Mouse (Mus musculus): ENCODE data around the gene Gm14214.

Gm14214 gene

GRCm38 (mm10) chr2:154774032-154774431, 4.2 kb upstream of the Gm14214 start:
- no peak for DNase-seq

GRCm38 (mm10) chr2:154771604-154772003, 1.8 kb upstream of the Gm14214 start:
- DNase-seq: no peak

GRCm38 (mm10) chr2:154767051-154767450, 2.8 kb downstream of the Gm14214 start:
- DNase-seq: no peak

- peak; percentile 35 for DNase-seq
Measured at GRCm38 (mm10) chr2:154765554-154766008, 4.2 kb downstream of the Gm14214 start.

DNA sequence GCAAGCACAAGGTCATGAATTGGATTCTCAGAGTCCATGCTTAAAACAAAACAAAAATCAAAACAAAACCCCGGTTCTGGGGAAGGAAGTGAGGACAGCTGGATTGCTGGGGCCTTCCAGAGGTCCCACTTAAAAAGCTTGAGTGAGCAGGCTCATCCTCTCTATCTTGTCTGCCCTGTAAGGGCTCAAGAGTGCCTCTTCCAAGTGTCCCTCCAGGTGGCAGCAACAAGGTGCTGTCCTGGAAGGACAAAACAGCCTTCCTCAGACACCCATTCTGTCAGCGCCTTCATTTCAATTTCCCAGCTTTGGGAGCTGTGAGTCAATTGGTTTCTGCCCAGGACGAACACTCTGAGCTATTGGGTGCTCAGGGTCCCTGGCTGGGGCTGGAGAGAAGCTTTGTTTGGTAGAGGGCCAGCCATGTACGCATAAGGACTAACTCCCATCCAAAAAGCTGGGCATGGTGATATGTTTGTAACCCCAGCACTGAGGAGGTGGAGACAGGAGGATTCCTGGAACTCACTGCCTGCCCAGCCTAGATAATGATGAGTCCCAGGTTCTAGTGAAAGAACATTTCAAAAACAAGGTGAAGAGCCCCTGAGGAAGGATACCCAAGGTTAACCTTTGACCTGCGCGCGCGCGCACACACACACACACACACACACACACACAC, 4.9 kb downstream of the Gm14214 start:
- DNase-seq: no peak

GRCm38 (mm10) chr2:154763226-154763625, 6.6 kb downstream of the Gm14214 start:
- no peak for DNase-seq

GRCm38 (mm10) chr2:154758454-154758853, 11.4 kb downstream of the Gm14214 start:
- DNase-seq: no peak

DNA sequence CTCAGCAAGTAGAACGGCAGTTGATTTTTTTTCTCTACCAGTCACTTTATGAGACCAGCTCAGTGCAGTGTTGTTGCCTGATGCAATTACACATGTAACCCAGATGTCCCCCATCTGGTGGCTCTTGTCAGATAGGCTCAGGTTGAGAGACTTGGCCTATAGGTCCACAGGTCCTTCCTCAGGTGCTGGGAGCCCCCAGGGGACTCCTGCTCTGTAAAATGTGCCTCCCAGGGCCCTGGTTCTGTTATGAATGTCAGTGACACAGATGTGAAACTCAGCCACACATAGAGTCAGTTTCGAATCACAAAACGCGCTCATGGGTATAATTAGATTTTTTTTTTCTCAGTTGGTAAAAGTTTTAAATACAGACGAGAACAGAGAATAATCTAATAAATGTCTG, 12.1 kb downstream of the Gm14214 start:
- no peak for DNase-seq

DNA sequence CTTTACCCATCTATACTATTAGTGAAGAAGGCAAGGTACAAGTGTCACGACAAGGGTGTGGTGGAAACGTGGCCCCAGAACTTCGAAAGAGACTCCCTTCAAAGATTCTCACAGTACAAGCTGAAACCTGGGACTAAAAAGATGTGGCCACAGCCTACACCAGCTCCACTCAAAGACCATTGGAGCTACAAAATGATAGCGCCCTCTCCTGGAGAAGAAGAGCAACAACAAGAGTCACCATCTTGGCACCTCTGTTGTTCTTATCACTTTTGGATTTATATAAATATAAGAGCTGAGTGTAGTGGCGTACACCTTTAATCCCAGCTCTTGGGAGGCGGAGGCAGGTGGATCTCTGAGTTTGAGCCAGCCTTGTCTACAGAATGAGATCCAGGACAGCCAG, 14.0 kb downstream of the Gm14214 start:
- no peak for DNase-seq

DNA sequence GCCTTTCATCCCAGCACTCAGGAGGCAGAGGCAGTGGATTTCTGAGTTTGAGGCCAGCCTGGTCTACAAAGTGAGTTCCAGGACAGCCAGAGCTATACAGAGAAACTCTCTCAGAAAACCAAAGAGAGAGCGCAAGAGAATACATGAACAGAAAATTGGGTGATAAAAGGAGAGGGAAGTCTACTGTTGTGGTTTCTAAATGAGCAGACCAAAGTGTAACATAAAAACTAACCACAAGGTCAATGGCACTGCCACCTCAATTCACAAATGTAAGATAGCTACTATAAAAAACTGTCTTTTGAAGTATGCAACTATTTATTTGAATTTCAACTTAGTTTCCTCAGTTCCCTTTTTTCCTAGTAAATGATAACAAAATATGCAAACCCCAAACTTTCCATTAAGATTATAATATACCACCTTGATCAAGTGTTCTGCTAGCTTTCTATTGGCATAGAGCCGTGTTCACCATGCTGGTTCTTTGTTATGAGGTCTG, 15.7 kb downstream of the Gm14214 start:
- DNase-seq: no peak

DNA sequence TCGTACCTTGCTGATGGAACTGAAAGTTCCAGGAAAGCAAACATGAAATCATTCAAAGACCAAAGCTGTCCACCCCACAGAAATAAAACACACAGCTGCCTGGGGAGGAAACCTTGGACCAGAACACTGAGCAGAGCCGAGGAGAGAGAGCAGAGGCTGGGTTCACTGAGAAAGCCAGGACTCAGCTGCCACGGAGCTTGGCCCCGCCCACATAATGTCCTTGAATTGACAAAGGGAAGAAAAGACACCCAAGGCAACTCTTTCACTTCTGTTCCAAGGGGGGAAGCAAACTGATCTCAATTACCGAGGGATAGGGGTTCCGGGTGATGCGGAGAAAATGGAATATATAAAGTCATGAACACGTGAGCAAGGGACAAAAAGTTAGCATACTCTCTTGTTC, 17.9 kb downstream of the Gm14214 start:
- DNase-seq: no peak

GRCm38 (mm10) chr2:154749046-154750036, 20.5 kb downstream of the Gm14214 start:
- peak; percentile 30 for DNase-seq

GRCm38 (mm10) chr2:154748383-154748782, 21.4 kb downstream of the Gm14214 start:
- DNase-seq: no peak

GRCm38 (mm10) chr2:154743915-154744314, 25.9 kb downstream of the Gm14214 start:
- no peak for DNase-seq

GRCm38 (mm10) chr2:154742911-154743819, 26.7 kb downstream of the Gm14214 start:
- no peak for DNase-seq

GRCm38 (mm10) chr2:154738621-154739020, 31.2 kb downstream of the Gm14214 start:
- no peak for DNase-seq

DNA sequence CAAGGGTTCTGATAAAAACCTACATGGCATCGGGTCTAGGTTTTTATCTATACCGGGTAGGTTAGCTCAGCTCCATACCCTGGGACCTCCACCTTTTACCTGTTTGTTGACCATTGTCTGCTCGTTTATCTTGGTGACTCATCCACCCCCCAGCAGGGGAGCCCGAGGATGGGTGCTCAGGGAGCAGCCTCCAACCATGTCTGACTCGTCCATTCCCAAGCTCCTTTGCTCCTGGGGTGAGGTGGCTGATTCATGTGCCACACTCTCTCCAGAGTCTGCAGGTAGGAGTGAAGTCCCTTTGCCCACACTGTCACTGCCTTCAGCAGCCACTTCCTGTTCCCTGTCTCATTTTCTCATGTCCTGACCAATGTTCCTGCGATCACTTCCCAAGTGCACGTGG, 33.8 kb downstream of the Gm14214 start:
- DNase-seq: no peak

GRCm38 (mm10) chr2:154735416-154735815, 34.4 kb downstream of the Gm14214 start:
- DNase-seq: no peak

GRCm38 (mm10) chr2:154734977-154735376, 34.9 kb downstream of the Gm14214 start:
- DNase-seq: no peak

DNA sequence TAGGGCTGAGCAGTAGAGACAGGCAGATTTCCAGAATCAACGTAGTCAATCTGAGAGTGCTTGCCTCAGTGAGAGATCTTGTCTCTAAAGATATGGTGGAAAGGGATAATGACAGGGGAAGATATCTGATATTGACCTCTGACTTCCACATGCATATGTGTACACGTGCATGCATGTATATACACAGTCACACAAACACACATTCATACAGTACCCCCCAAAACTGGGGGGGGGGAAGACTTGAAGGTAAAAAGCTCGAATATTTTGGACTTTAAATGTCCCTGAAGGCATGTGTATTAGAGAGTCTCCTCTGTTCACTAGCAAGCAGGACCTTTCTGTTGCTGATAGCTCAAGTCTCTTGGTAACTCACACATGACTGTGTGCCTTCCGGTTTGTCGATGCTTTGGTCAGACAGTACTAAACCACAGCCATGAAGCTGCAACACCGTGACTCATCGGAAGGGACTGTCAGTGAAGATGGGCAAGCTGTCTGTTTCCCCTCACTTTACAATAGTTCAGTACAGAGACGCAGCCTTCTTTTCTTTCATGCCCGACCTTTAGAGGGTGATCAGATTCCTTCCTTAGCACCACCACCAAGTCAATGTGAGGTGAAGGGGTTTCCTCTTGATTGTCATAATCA, 37.2 kb downstream of the Gm14214 start:
- DNase-seq: no peak

- no peak for DNase-seq
Measured at GRCm38 (mm10) chr2:154731916-154732315, 37.9 kb downstream of the Gm14214 start.

DNA sequence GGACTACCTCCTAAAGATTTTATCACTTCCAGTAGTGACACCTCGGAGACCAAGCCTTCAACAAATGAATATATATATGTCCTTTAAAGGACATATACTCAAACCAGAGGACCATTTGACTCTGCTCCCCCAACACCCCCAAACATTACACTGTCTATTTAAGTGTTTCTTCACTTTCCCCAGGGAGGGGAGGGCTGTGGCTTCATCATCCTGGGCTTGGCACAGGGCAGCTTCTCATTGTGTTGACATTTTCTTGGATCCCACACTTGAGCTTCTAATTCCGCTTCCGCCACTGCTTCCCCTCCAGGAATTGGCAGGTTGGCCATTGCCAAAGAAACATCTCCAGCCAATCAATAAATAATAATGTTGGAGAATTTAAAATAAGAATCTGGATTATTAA, 39.0 kb downstream of the Gm14214 start:
- DNase-seq: no peak
